Comparison of ENCODE assay signal across 29 mouse cellular contexts in the genomic region with DNA sequence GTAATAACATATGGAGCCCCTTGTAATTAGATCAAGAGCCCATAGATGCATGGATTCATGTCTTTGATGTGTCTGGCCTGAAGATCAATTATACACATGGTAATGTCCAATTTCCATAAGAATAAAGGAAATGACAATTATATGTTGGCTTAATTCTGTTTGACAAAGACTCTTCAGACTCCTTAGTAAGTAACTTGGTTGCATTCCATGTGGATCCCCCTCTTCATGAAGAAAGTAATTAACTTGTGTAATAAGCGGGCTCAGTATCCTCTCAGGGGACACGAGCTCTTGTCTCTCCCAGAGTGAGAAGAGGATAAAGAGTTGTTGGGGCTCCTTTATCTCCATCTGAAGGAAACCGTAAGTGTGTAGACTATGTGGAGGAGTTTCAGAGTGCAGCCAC.
A peak's percentile ranks its signal among the peaks of the same experiment; 100 is the strongest.
DNase-seq lines count a peak whose midpoint lies in the region; ATAC-seq and TF ChIP-seq lines count a peak whose summit lies in the region.
"Had no signal": no experiment of that assay in that cellular context is flagged by ENCODE, and none has a peak within 500 bp of the region (broad histone marks: within the 10 kb centered on the region; RNA-seq: fewer than 3 reads in every experiment).

No protein-coding gene starts in this region.

- no peak for DNase-seq in forebrain, embryonic 10.5 days (ENCODE audit: extremely low spot score, low spot score)
- DNase-seq in midbrain, embryonic 14.5 days: peak; percentile 26
- DNase-seq in midbrain, embryonic 10.5 days (ENCODE audit: low spot score): no peak
- DNase-seq in brain, embryonic 14.5 days (ENCODE audit: low read depth): peak; percentile 89
- DNase-seq in forebrain, embryonic 14.5 days (ENCODE audit: low spot score): peak; percentile 74
- no peak for DNase-seq in layer of hippocampus, adult 18-20 months (ENCODE audit: low spot score in 2 of 2)
- DNase-seq: adrenal gland, postnatal 10 days; adrenal gland, postnatal 36 days; B cell, adult 2 months; cerebellum, adult 11 months; cerebellum, adult 8-10 months; cerebellum, postnatal 36 days; embryo, embryonic 11 days; gastrocnemius, adult 2 months; gastrocnemius, postnatal 14 days; heart, adult 11 months had no signal

- H3K4me2 ChIP-seq in forebrain, embryonic 12.5 days: no peak overlapping the region
- H3K4me2 ChIP-seq in midbrain, embryonic 14.5 days (ENCODE audit: low read length): no peak overlapping the region
- no peak overlapping the region for H3K4me2 ChIP-seq in forebrain, embryonic 14.5 days (ENCODE audit: low read length)
- H3K4me2 ChIP-seq: embryonic facial prominence, embryonic 13.5 days; heart, embryonic 11.5 days; hindbrain, embryonic 12.5 days; hindbrain, embryonic 15.5 days had no signal

- 33% methylated on average over 3 of the region's 3 CpGs for WGBS in forebrain, embryonic 12.5 days
- WGBS in forebrain, embryonic 10.5 days: 61% methylated on average over 3 of the region's 3 CpGs
- WGBS in midbrain, embryonic 14.5 days: 45% methylated on average over 3 of the region's 3 CpGs
- WGBS in midbrain, embryonic 10.5 days: 53% methylated on average over 3 of the region's 3 CpGs
- WGBS in forebrain, embryonic 14.5 days: 17% methylated on average over 3 of the region's 3 CpGs

- no peak overlapping the region for H3K27ac ChIP-seq in forebrain, embryonic 12.5 days
- H3K27ac ChIP-seq in forebrain, embryonic 10.5 days: no peak overlapping the region
- H3K27ac ChIP-seq in midbrain, embryonic 14.5 days (replicated peaks; ENCODE audit: low read depth, low read length): no peak overlapping the region
- H3K27ac ChIP-seq in midbrain, embryonic 10.5 days (replicated peaks): no peak overlapping the region
- H3K27ac ChIP-seq in forebrain, embryonic 14.5 days (ENCODE audit: low read depth, low read length): no peak overlapping the region
- H3K27ac ChIP-seq: embryonic facial prominence, embryonic 10.5 days; embryonic facial prominence, embryonic 13.5 days; gastrocnemius, adult 2 months; hindbrain, embryonic 12.5 days; hindbrain, embryonic 15.5 days had no signal

- H3K9me3 ChIP-seq in forebrain, embryonic 12.5 days: no peaks in the 10 kb centered on the region
- no peaks in the 10 kb centered on the region for H3K9me3 ChIP-seq in forebrain, embryonic 10.5 days
- H3K9me3 ChIP-seq in midbrain, embryonic 14.5 days (ENCODE audit: control insufficient read depth, low read length): no peaks in the 10 kb centered on the region
- no peaks in the 10 kb centered on the region for H3K9me3 ChIP-seq in midbrain, embryonic 10.5 days (replicated peaks)
- no peaks in the 10 kb centered on the region for H3K9me3 ChIP-seq in forebrain, embryonic 14.5 days (replicated peaks; ENCODE audit: control insufficient read depth, low read length)
- H3K9me3 ChIP-seq: embryonic facial prominence, embryonic 10.5 days; embryonic facial prominence, embryonic 13.5 days; G1E; hindbrain, embryonic 12.5 days; hindbrain, embryonic 15.5 days had no signal

- ATAC-seq in forebrain, embryonic 12.5 days (ENCODE audit: low FRiP score): peak; percentile 64; the same call in 1 of the 2 replicates
- no peak for ATAC-seq in midbrain, embryonic 14.5 days (ENCODE audit: low FRiP score, low TSS enrichment)
- ATAC-seq in forebrain, embryonic 14.5 days: peak; percentile 69
- ATAC-seq in megakaryocyte, adult 5-6 weeks (ENCODE audit: poor library complexity, severe bottlenecking): no peak
- ATAC-seq: inflammation-experienced regulatory T-cells, adult 6 months; intestine, embryonic 16.5 days; Patski had no signal

- no peak overlapping the region for H3K9ac ChIP-seq in forebrain, embryonic 12.5 days
- no peak overlapping the region for H3K9ac ChIP-seq in midbrain, embryonic 14.5 days (replicated peaks; ENCODE audit: low read length)
- no peak overlapping the region for H3K9ac ChIP-seq in forebrain, embryonic 14.5 days (ENCODE audit: low read length)
- H3K9ac ChIP-seq: embryonic facial prominence, embryonic 13.5 days; hindbrain, embryonic 12.5 days; hindbrain, embryonic 15.5 days had no signal

- no peak overlapping the region for H3K4me3 ChIP-seq in forebrain, embryonic 12.5 days (replicated peaks)
- no peak overlapping the region for H3K4me3 ChIP-seq in forebrain, embryonic 10.5 days
- no peak overlapping the region for H3K4me3 ChIP-seq in midbrain, embryonic 14.5 days (replicated peaks; ENCODE audit: low read depth, low read length)
- no peak overlapping the region for H3K4me3 ChIP-seq in midbrain, embryonic 10.5 days
- no peak overlapping the region for H3K4me3 ChIP-seq in forebrain, embryonic 14.5 days (ENCODE audit: low read depth, low read length)
- H3K4me3 ChIP-seq: embryonic facial prominence, embryonic 10.5 days; embryonic facial prominence, embryonic 13.5 days; erythroblast, embryonic 14.5 days; gastrocnemius, adult 2 months; hindbrain, embryonic 12.5 days; hindbrain, embryonic 15.5 days had no signal

- peaks cover 24% of the 10 kb centered on the region; the same call in 1 of the 2 replicates for H3K27me3 ChIP-seq in forebrain, embryonic 12.5 days
- peaks cover 25% of the 10 kb centered on the region; the same call in 1 of the 2 replicates for H3K27me3 ChIP-seq in forebrain, embryonic 10.5 days (ENCODE audit: poor library complexity, severe bottlenecking)
- no peaks in the 10 kb centered on the region for H3K27me3 ChIP-seq in midbrain, embryonic 14.5 days (ENCODE audit: control insufficient read depth, insufficient read depth, low read length)
- peaks cover 14% of the 10 kb centered on the region for H3K27me3 ChIP-seq in midbrain, embryonic 10.5 days (ENCODE audit: low read depth, poor library complexity, severe bottlenecking)
- no peaks in the 10 kb centered on the region for H3K27me3 ChIP-seq in forebrain, embryonic 14.5 days (replicated peaks; ENCODE audit: control insufficient read depth, insufficient read depth, low read length)
- H3K27me3 ChIP-seq: CH12.LX; embryonic facial prominence, embryonic 13.5 days; hindbrain, embryonic 12.5 days; hindbrain, embryonic 15.5 days; Patski had no signal

- no peaks in the 10 kb centered on the region for H3K36me3 ChIP-seq in forebrain, embryonic 12.5 days (replicated peaks)
- H3K36me3 ChIP-seq in forebrain, embryonic 10.5 days (replicated peaks): no peaks in the 10 kb centered on the region
- no peaks in the 10 kb centered on the region for H3K36me3 ChIP-seq in midbrain, embryonic 14.5 days (ENCODE audit: control insufficient read depth, insufficient read depth, low read length)
- H3K36me3 ChIP-seq in midbrain, embryonic 10.5 days: no peaks in the 10 kb centered on the region
- no peaks in the 10 kb centered on the region for H3K36me3 ChIP-seq in forebrain, embryonic 14.5 days (ENCODE audit: control insufficient read depth, insufficient read depth, low read length)
- H3K36me3 ChIP-seq: embryonic facial prominence, embryonic 10.5 days; embryonic facial prominence, embryonic 13.5 days; G1E; hindbrain, embryonic 12.5 days; hindbrain, embryonic 15.5 days had no signal

- H3K4me1 ChIP-seq in forebrain, embryonic 12.5 days: peaks cover 12% of the 10 kb centered on the region
- H3K4me1 ChIP-seq in forebrain, embryonic 10.5 days: peaks cover 14% of the 10 kb centered on the region
- no peaks in the 10 kb centered on the region for H3K4me1 ChIP-seq in midbrain, embryonic 14.5 days (ENCODE audit: control insufficient read depth, insufficient read depth, low read length)
- H3K4me1 ChIP-seq in midbrain, embryonic 10.5 days: peaks cover 16% of the 10 kb centered on the region
- H3K4me1 ChIP-seq in forebrain, embryonic 14.5 days (ENCODE audit: control insufficient read depth, insufficient read depth, low read length): peaks cover 9% of the 10 kb centered on the region; the same call in 1 of the 2 replicates
- H3K4me1 ChIP-seq: embryonic facial prominence, embryonic 10.5 days; embryonic facial prominence, embryonic 13.5 days; hindbrain, embryonic 12.5 days; hindbrain, embryonic 15.5 days had no signal

- TF ChIP-seq POLR2A in brain, embryonic 14.5 days (IDR thresholded peaks at IDR 0.05; ENCODE audit: borderline replicate concordance, extremely low read depth, insufficient read depth, insufficient read length, poor library complexity, severe bottlenecking): no peak

- no peak for TF ChIP-seq CTCF in brain, embryonic 14.5 days (IDR thresholded peaks at IDR 0.05; ENCODE audit: borderline replicate concordance, extremely low read depth, insufficient read depth, insufficient read length)

Comparison
In these comparisons a context has a peak if more than half of its experiments do, and no peak if none do; other contexts are left out.
1. DNase-seq: peak in midbrain, embryonic 14.5 days (single experiment), brain, embryonic 14.5 days (single experiment) and forebrain, embryonic 14.5 days (single experiment); none in forebrain, embryonic 10.5 days (single experiment), midbrain, embryonic 10.5 days (single experiment) and layer of hippocampus, adult 18-20 months (0 of 2).
2. ATAC-seq: peak in forebrain, embryonic 12.5 days (single experiment) and forebrain, embryonic 14.5 days (single experiment); none in midbrain, embryonic 14.5 days (single experiment) and megakaryocyte, adult 5-6 weeks (single experiment).